Mouse (Mus musculus): ENCODE data around the gene Gm47996.

DNA sequence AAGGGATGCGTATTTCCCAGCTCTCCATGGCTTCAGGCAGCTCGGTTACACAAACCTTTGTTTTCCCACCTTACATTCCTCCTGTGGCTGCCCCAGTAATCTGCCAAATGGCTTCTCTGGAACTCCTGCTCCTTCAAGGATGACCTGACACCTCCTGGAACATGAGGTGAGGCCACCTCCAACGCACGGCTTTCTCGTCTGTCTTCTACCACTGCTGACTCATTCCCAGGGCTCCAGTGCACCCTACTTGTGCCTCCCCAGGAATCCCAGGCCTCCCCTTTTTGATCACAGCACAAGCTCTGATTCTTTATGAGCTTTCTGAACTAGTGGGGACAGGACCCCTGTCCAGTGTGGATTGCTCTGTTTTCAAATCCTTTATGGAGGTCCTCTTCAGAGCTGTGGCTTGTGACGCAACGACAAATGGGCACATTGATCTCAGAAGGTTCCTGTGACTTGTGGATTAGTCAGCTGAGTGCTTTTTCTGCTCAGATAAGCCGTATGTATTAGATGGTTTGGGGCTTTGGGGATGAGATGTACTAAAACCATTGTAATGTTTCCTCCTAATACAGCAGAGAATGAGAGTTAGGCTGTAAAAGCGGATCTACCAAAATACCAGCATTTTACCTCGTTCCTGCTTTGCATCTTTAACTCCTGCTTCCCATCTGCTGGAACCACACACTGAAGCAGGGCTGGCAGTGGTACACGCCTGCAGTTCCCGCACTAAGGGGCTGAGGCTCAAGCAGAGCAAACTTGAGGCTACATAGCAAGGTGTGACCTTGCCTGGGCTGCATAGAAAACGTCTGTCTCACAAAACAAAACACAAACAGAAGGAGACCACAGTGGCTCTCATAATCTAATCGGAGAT lies 48.4 kb downstream of the Gm47996 start:
- TF ChIP-seq POLR2A (IDR thresholded peaks at IDR 0.05; ENCODE audit: borderline replicate concordance, low read depth, low read length) (no peak), CTCF (IDR thresholded peaks at IDR 0.05; ENCODE audit: low read depth, low read length) (no peak)

All from bone marrow macrophage, adult 2 months (primary cell).